In genomic region chr10:80131316-80131951, GRCm38 (mm10) we compare ENCODE assay signal across 8 mouse cellular contexts. TPM values are rescaled to one million over a fixed set of nuclear protein-coding genes. Genes with fewer than 3 reads are reported as not detected.
DNase-seq lines count a peak whose midpoint lies in the region; ATAC-seq lines count a peak whose summit lies in the region.

No protein-coding gene starts in this region.

- ATAC-seq in frontal cortex, adult (ENCODE audit: low TSS enrichment): peak; percentile 5; the same call in 1 of the 2 replicates
- peak; percentile 56 for ATAC-seq in hindbrain, embryonic 11.5 days (ENCODE audit: low FRiP score)
- peak; percentile 40 for ATAC-seq in megakaryocyte progenitor cell, adult 5-6 weeks (replicated peaks; ENCODE audit: poor library complexity)

- no peaks in the 10 kb centered on the region for H3K9me3 ChIP-seq in hindbrain, embryonic 11.5 days (ENCODE audit: control insufficient read depth, low read length)

- DNase-seq in frontal cortex, postnatal 25 days (ENCODE audit: low spot score in 2 of 2): no peak
- DNase-seq in right cerebral cortex, postnatal 14 days: peak; percentile 69
- DNase-seq in right cerebral cortex, postnatal 36 days (ENCODE audit: low spot score in 2 of 2): no peak
- peak; percentile 71 for DNase-seq in hindbrain, embryonic 11.5 days (ENCODE audit: low spot score)
- no peak for DNase-seq in natural killer cell, adult 2 months (ENCODE audit: low spot score in 2 of 2)
- no peak for DNase-seq in urinary bladder, postnatal 10 days (ENCODE audit: low spot score)

- peaks cover 11% of the 10 kb centered on the region for H3K4me1 ChIP-seq in hindbrain, embryonic 11.5 days (replicated peaks; ENCODE audit: control insufficient read depth, insufficient read depth, low read length)

- no peak overlapping the region for H3K9ac ChIP-seq in hindbrain, embryonic 11.5 days (ENCODE audit: low read depth, low read length)

- 15% methylated on average over 46 of the region's 55 CpGs for WGBS in hindbrain, embryonic 11.5 days

- H3K4me3 ChIP-seq in hindbrain, embryonic 11.5 days (ENCODE audit: low read depth, low read length): no peak overlapping the region

- peak overlapping the region; percentile 8; the same call in 1 of the 2 replicates for H3K4me2 ChIP-seq in hindbrain, embryonic 11.5 days (replicated peaks; ENCODE audit: low read depth, low read length)

- peaks cover 11% of the 10 kb centered on the region; the same call in 1 of the 2 replicates for H3K27me3 ChIP-seq in hindbrain, embryonic 11.5 days (ENCODE audit: control insufficient read depth, insufficient read depth, low read length)

- no peak overlapping the region; the same call in 1 of the 2 replicates for H3K27ac ChIP-seq in hindbrain, embryonic 11.5 days (ENCODE audit: low read depth, low read length)

- H3K36me3 ChIP-seq in hindbrain, embryonic 11.5 days (ENCODE audit: control insufficient read depth, insufficient read depth, low read length): peaks cover 12% of the 10 kb centered on the region

RNA-seq across cellular contexts. Expression of gene Atp5d, which starts 7.0 kb away (rescaled TPM):
- 364 and 371 TPM in 2 replicates for polyA plus RNA-seq in hindbrain, embryonic 11.5 days (2014; fragmentation: Nextera tagmentation; extraction: Ambion mirVana)
- 187 and 199 TPM in 2 replicates for total RNA-seq in megakaryocyte progenitor cell, adult 5-6 weeks (2015)
- total RNA-seq in megakaryocyte progenitor cell, adult 5-6 weeks (2017): 37.6 and 39.3 TPM in 2 replicates

RNA-seq across cellular contexts. Expression of gene Cbarp, which starts 9.2 kb away (rescaled TPM):
- polyA plus RNA-seq in hindbrain, embryonic 11.5 days (2014; fragmentation: Nextera tagmentation; extraction: Ambion mirVana): 15.1 and 16.7 TPM in 2 replicates
- 3.8 and 4.8 TPM in 2 replicates for total RNA-seq in megakaryocyte progenitor cell, adult 5-6 weeks (2015)
- total RNA-seq in megakaryocyte progenitor cell, adult 5-6 weeks (2017): 2.0 and 2.2 TPM in 2 replicates

RNA-seq across cellular contexts. Expression of gene Stk11, which starts 15.8 kb away (rescaled TPM):
- polyA plus RNA-seq in hindbrain, embryonic 11.5 days (2014; fragmentation: Nextera tagmentation; extraction: Ambion mirVana): 21.3 and 26.8 TPM in 2 replicates
- 71.7 and 81.1 TPM in 2 replicates for total RNA-seq in megakaryocyte progenitor cell, adult 5-6 weeks (2015)
- 159 and 172 TPM in 2 replicates for total RNA-seq in megakaryocyte progenitor cell, adult 5-6 weeks (2017)

RNA-seq across cellular contexts. Expression of gene Midn, which starts 16.6 kb away (rescaled TPM):
- 66.7 and 67.1 TPM in 2 replicates for polyA plus RNA-seq in hindbrain, embryonic 11.5 days (2014; fragmentation: Nextera tagmentation; extraction: Ambion mirVana)
- 21.4 and 22.2 TPM in 2 replicates for total RNA-seq in megakaryocyte progenitor cell, adult 5-6 weeks (2015)
- 12.7 and 17.9 TPM in 2 replicates for total RNA-seq in megakaryocyte progenitor cell, adult 5-6 weeks (2017)

RNA-seq across cellular contexts. Expression of gene Sbno2, which starts 26.1 kb away (rescaled TPM):
- polyA plus RNA-seq in hindbrain, embryonic 11.5 days (2014; fragmentation: Nextera tagmentation; extraction: Ambion mirVana): 8.0 and 9.5 TPM in 2 replicates
- 16.9 and 19.5 TPM in 2 replicates for total RNA-seq in megakaryocyte progenitor cell, adult 5-6 weeks (2015)
- total RNA-seq in megakaryocyte progenitor cell, adult 5-6 weeks (2017): 19.1 and 24.0 TPM in 2 replicates

Comparison
In these comparisons a context has a peak if more than half of its experiments do, and no peak if none do; other contexts are left out.
1. DNase-seq: peak in right cerebral cortex, postnatal 14 days (single experiment) and hindbrain, embryonic 11.5 days (single experiment); none in frontal cortex, postnatal 25 days (0 of 2), right cerebral cortex, postnatal 36 days (0 of 2), natural killer cell, adult 2 months (0 of 2) and urinary bladder, postnatal 10 days (single experiment).
2. ATAC-seq: peak in every context shown above with its lines; median percentile 56 in hindbrain, embryonic 11.5 days; 40 in megakaryocyte progenitor cell, adult 5-6 weeks; 5 in frontal cortex, adult.